Mouse (Mus musculus) cerebellum, adult 11 months (tissue): ENCODE measurements around the gene Me1.
A peak's percentile ranks its signal among the peaks of the same experiment; 100 is the strongest.

Experiments used
- DNase-seq: peaks from one replicate; pipeline ENCODE4 v3.0.0; 2022

Gene Me1

GRCm38 (mm10) chr9:86707431-86707830, 11.7 kb upstream of the Me1 start:
- no peak for DNase-seq

- DNase-seq: no peak
These were observed 6.1 kb upstream of the Me1 start for GRCm38 (mm10) chr9:86701844-86702243.

- no peak for DNase-seq
These were observed 5.5 kb upstream of the Me1 start for GRCm38 (mm10) chr9:86701264-86701663.

- DNase-seq: peak; percentile 14
These were observed 445 bp downstream of the Me1 start for GRCm38 (mm10) chr9:86695199-86695817.

- no peak for DNase-seq
These were observed 1.1 kb downstream of the Me1 start for GRCm38 (mm10) chr9:86694644-86695043.

GRCm38 (mm10) chr9:86693935-86694334, 1.8 kb downstream of the Me1 start:
- no peak for DNase-seq

- DNase-seq: no peak
These were observed 3.1 kb downstream of the Me1 start for GRCm38 (mm10) chr9:86692676-86693075.

- DNase-seq: no peak
These were observed 3.5 kb downstream of the Me1 start for GRCm38 (mm10) chr9:86692251-86692650.

GRCm38 (mm10) chr9:86691101-86691500, 4.7 kb downstream of the Me1 start:
- DNase-seq: no peak

GRCm38 (mm10) chr9:86683713-86684209, 12.0 kb downstream of the Me1 start:
- no peak for DNase-seq

- DNase-seq: no peak
These were observed 12.9 kb downstream of the Me1 start for GRCm38 (mm10) chr9:86682844-86683243.

GRCm38 (mm10) chr9:86682278-86682677, 13.5 kb downstream of the Me1 start:
- no peak for DNase-seq

- no peak for DNase-seq
These were observed 15.3 kb downstream of the Me1 start for GRCm38 (mm10) chr9:86680431-86680830.

GRCm38 (mm10) chr9:86679843-86680417, 15.8 kb downstream of the Me1 start:
- DNase-seq: no peak

GRCm38 (mm10) chr9:86676246-86676645, 19.5 kb downstream of the Me1 start:
- DNase-seq: no peak

GRCm38 (mm10) chr9:86675426-86675825, 20.3 kb downstream of the Me1 start:
- no peak for DNase-seq

GRCm38 (mm10) chr9:86672907-86673472, 22.8 kb downstream of the Me1 start:
- no peak for DNase-seq

GRCm38 (mm10) chr9:86668590-86669252, 27.0 kb downstream of the Me1 start:
- DNase-seq: no peak

- DNase-seq: no peak
These were observed 28.5 kb downstream of the Me1 start for GRCm38 (mm10) chr9:86667138-86667750.

- DNase-seq: no peak
These were observed 34.1 kb downstream of the Me1 start for GRCm38 (mm10) chr9:86661679-86662078.

- DNase-seq: no peak
These were observed 34.5 kb downstream of the Me1 start for GRCm38 (mm10) chr9:86661266-86661665.

GRCm38 (mm10) chr9:86660327-86660726, 35.4 kb downstream of the Me1 start:
- no peak for DNase-seq

GRCm38 (mm10) chr9:86658347-86658746, 37.4 kb downstream of the Me1 start:
- no peak for DNase-seq
